Mouse (Mus musculus): Measurements from ENCODE around the gene Proz. TPM values are rescaled to one million over a fixed set of nuclear protein-coding genes. Genes with fewer than 3 reads are reported as not detected.

The Proz gene
- total RNA-seq, 1 experiment from 2014 or later, result 0.23 TPM

DNA sequence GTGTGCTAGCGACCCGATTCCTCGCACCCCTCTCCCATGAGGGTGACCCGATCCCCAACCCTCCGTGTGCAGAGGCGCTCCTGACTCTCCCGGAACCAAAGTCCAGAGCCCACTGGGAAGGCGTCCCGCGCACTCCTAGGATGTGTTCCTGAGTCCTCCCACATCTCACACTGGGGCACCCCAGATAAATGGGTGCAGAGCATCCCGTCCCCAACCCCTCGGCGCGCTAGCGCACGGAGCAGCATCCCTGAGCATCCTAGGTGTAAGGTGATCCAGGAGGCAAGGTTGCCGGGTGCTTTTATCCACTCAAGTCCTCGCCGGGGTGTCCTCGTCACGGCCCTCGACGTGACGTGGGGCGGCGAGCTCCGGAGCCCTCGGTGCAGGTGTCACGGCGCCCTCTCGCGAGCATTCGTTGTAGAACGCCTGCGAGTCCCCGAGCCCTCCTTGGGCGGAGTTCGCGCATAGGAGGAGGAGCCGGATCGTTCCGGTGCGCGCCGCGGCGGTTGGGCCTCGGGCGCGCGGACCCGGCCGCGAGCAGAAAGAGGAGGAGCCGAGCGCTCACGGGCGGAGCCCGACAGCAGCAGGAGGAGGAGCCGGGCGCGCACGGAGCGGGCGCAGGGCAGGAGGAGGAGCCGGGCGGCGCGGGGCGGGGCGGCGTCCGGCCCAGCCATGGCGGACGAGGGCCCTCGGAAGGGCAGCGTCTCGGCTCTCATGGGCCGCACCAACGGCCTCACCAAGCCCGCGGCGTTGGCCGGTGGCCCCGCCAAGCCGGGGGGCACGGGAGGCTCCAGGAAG is 44.6 kb downstream of the Proz start, which contains the start of the genes Pcid2 and Cul4a:
TSS of gene Pcid2 (minus strand) at position 373 of the 795 bp plus-strand sequence.
TSS of gene Cul4a (plus strand) at position 535 of the 795 bp plus-strand sequence.
- peak; percentile 86 for ATAC-seq (replicated peaks; ENCODE audit: low read depth, poor library complexity, severe bottlenecking)

DNA sequence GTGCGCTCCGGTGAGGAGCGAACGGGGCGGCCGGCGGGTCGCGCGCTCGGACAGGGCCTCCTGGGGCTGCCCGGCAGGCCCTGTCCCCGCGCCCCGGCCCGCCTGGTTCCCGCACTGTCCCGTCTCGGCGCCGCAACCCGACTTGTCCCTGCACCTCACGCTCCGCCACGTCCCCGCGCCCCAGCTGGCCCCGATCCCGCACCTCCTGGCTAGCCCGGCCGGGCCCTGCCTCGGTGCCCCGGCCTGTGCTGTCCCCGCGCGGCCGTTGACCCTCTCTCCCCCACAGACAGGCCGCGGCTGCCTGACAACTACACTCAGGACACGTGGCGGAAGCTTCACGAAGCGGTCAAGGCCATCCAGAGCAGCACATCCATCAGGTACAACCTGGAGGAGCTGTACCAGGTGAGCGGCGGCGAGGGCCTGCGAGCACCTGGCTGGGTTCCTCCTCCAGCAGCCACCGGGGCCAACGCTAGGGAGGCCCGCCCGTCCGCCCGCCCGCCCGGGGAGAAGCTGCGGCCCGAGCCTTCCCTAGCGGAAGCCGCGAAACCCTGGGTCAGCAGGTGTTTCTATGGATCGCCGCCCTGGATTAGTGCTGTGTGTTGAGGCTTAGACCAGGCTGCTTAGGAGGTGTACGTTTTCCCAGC is 45.3 kb downstream of the Proz start:
- no peak for ATAC-seq (replicated peaks; ENCODE audit: low read depth, poor library complexity, severe bottlenecking)

DNA sequence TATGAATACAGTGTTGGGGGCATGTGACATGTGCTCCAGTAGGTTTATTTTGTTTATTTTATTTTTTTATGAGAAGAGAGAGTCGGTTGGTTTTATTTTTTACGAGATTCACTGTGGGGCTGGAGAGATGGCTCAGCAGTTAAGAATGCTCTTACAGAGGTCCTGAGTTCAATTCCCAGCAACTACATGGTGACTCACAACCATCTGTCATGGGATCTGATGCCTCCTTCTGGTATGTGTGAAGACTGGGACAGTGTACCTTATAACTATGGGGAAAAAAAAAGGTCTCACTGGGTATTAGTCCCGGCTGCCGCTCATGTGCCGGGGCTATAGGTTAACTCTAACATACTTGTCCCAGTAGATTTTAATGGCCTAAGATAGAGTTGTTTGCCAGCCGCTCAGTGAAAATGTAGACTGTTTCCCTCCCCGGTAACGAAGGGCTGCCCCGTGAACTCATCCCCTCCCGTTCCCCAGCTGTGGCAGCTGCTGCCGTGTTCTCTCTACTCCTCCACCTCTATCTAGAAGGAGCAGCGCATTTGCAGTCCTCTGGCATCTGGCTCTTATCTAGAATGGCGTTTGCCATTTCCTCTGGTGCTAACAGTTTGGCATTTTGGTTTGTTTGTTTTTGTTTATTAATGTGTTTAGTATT is 47.4 kb downstream of the Proz start:
- ATAC-seq (replicated peaks; ENCODE audit: low read depth, poor library complexity, severe bottlenecking), result no peak

DNA sequence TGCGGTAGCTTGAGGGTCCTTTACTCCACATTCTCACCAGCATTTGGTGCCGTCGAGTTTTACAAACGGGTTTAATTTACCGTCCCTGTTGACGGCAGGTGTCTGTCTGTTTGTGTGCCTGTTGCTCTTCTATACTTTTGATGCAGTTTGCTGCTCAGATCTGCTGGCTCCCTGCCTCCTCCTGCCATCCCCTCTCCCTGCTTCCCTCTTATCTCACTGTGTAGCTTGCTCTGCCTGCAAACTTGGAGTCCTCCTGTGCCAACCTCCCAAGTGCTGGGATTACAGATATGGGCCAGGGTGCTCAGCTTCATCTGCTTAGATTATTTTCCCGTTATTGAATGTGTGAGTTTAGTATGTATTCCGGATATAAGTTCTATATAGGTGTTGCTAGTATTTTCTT is 48.3 kb downstream of the Proz start:
- ATAC-seq (replicated peaks; ENCODE audit: low read depth, poor library complexity, severe bottlenecking), result no peak

DNA sequence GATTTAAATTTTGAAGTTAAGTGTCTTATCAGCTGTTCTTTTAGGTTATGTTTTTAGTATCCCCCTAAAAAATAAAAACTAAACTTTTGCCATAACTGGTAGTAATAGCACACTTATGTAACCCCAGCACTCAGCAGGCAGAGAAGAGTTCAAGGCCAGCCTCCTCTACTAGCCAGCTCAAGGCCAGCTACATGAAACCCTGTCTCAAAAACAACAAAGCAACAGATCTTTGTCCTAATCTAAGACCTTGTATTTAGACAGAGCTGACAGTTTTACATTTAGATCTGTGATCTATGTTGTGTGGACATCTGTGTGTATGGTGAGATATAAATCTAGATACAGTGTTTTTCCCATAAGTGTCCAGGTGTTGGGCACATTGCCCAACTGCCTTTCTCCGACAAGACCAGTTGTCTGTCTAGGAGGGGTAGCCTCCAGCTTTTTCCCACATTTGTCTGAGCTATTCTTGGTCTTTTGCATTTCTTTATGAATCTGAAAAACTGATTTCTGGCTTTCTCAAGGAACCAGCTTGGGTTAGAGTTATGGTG is 48.8 kb downstream of the Proz start:
- no peak for ATAC-seq (replicated peaks; ENCODE audit: low read depth, poor library complexity, severe bottlenecking)

DNA sequence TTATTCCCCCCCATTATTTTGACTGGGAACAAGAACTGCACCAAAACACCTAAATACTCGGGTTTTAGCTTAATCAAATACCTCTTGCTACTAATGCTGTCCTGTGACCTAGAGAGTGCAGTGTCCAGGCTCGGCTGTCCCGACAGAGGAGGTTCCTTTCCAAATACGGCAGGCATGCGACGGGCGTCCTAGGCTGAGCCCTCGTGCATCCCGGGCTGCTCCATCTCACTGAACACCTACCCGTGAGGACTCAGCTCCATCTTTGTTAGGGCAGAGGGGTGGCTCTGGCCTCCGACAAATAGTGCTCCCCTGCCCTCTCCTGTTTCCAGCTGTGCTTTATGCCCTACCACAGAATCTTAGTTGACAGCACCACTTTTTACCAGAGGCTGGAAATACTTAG is 51.2 kb downstream of the Proz start:
- no peak for ATAC-seq (replicated peaks; ENCODE audit: low read depth, poor library complexity, severe bottlenecking)

DNA sequence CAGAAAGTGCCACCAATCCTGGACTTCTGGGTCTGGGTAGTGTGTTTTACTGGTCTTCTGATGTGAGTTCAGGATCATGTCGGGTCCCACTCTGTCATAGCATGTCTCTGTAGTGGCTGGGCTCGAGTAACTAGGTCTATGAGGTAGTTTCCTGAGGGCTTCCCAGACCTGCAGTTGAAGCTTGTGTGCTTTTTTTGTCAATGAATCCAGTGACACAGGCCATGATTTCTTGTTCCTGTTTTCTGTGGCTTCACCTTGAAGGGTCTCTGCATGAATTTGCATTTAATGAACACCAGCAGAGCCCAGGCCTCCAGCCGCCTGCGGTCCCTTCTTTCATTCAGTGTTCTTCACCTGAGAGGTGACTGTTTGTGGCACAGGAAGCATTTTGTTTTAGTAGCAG is 52.5 kb downstream of the Proz start:
- no peak for ATAC-seq (replicated peaks; ENCODE audit: low read depth, poor library complexity, severe bottlenecking)

DNA sequence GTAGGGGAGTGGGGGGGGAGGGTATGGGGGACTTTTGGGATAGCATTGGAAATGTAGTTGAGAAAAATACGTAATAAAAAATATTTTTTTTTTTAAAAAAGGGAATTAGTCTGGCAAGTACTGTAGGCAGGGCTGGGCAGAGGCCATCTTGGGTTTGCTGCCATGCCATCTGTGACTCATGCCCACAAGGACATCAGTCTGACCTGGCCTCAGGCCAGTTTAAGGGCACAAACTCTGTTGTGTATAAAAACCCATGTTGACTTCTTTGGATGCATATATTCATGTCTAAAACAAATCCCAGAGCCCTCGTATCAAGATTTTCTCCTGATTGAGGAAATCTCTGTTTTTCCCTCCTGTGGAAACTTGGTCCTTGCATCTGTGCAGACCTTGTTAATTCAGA is 56.4 kb downstream of the Proz start:
- ATAC-seq (replicated peaks; ENCODE audit: low read depth, poor library complexity, severe bottlenecking), result no peak

DNA sequence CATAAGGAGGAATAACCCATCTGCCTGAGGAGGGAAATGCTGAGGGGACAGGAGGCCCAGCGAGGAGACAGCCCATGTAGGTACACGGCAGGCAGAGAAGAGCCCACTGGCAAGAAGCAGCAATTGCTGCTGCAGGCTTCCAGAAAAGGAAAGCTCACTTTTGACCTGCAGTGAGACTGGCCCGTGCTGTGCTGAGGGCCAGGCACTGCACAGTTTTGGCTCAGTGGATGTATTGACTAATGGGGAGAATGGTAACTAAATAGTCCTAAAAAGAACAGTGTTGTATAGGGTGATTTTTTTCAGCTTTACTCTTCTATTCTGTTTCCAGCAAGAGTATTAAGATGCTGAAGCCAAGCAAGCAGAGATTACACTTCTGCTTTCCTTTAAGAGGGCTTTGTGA is 57.8 kb downstream of the Proz start:
- no peak for ATAC-seq (replicated peaks; ENCODE audit: low read depth, poor library complexity, severe bottlenecking)

DNA sequence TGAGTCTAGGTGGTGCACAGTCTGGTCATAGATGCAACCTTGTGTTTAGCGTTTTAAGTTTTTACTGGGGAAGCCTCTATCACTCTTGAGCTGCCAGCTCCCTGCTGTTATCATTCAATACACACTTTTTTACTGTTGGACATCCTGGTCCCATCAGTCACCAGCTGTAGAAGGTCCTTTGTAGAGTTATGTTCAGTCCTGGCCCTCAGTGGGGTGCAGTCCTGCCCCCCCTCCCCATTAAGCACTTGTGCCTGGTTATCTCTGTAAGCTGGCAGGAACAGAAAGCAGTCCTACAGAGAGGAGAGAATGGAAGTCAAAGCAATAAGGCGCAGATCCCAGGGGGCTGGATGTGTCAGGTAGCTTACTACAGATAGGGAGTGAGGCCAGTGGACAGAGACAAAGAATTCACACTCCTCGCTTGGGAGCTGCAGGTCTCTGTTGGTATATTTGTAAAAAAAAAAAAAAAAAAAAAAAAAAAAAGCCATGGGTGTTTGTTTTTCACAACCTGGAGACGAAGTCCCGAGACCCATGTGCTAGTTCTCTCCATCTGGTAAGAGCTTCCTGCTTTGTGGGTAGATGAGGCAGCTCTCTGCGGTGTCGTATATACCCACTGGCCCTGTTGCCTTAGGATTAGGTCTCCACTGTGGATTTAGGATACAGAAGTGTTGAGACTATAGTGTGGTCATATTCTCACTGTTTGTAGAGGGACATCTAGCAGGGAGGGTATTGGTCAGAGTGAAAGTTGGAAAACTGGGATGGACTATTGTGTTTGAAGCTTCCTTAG is 60.4 kb downstream of the Proz start:
- ATAC-seq (replicated peaks; ENCODE audit: low read depth, poor library complexity, severe bottlenecking), result peak; percentile 57

DNA sequence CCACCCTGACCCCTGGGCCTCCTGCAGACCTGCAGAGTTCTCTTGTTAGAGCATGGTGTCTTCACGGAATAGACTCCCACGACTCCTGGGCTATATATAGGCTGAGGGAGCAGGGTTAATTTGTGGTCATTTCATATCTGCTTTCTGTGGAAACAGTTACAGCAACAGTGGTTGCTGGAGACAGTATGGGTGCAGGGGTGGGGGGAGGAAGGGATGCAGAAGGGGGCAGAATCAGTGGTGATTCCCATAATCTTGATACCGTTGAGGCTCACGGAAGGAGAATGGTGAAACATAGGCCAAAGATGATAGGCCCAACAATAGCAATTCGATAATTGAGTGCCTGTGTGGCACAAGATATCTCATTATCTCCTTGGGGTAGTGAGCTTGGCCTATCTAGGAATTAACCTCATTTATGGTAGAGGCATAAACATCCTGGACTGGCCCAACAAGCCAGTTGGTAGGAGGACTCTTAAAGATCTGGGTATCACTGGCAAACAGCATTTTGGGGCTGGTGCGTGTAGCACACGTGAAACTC is 62.2 kb downstream of the Proz start:
- ATAC-seq (replicated peaks; ENCODE audit: low read depth, poor library complexity, severe bottlenecking), result peak; percentile 62

DNA sequence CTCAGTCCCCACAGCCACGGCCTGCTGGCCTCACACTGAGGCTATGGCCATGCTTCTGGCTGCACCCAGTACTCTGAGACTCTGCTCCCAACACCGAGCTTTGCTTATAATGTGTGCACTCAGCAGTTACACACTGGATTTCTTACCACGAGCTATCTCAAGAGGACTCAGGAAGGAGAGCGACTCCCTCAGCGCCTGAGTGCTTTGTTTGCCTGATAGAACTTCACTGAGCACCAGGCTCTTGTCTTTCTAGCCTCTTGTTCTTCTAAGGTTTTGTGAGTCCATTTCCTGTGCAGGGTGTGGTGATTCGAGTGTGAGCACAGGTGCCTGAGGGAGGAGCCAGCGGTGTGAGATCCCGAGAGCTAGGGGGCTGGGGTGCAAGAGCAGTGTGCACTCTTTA is 64.2 kb downstream of the Proz start:
- ATAC-seq (replicated peaks; ENCODE audit: low read depth, poor library complexity, severe bottlenecking), result no peak

Other genes with a start within 250 kb of the Proz start
- 4.3 and 7.9 TPM in 2 replicates for gene Mcf2l, start 187.1 kb upstream of the Proz start, total RNA-seq (2017)
- not detected in 2 replicates for gene F7, start 34.9 kb upstream of the Proz start, total RNA-seq (2017)
- gene F10, start 23.6 kb upstream of the Proz start, total RNA-seq (2017), result 3.1 and 5.8 TPM in 2 replicates
- gene Pcid2, start 44.5 kb downstream of the Proz start, total RNA-seq (2017), result 22.3 and 27.2 TPM in 2 replicates
- 118 TPM in 2 replicates for gene Cul4a, start 44.7 kb downstream of the Proz start, total RNA-seq (2017)
- gene Lamp1, start 98.2 kb downstream of the Proz start, total RNA-seq (2017), result 149 and 164 TPM in 2 replicates
- 0.27 TPM in 1 of 2 replicates, not detected in the other for gene Grtp1, start 139.7 kb downstream of the Proz start, total RNA-seq (2017)
- not detected in 2 replicates for gene Adprhl1, start 193.2 kb downstream of the Proz start, total RNA-seq (2017)
- gene Dcun1d2, start 227.2 kb downstream of the Proz start, total RNA-seq (2017), result 20.0 and 21.4 TPM in 2 replicates
- gene Tmco3, start 227.3 kb downstream of the Proz start, total RNA-seq (2017), result 5.0 and 8.8 TPM in 2 replicates

Data from common myeloid progenitor, adult 5-6 weeks (primary cell).